Mouse (Mus musculus) embryonic facial prominence, embryonic 11.5 days (tissue): Measurements from ENCODE around the gene Gpr157. TPM values are rescaled to one million over a fixed set of nuclear protein-coding genes. Genes with fewer than 3 reads are reported as not detected.
A peak's percentile ranks its signal among the peaks of the same experiment; 100 is the strongest.

ENCODE experiments used
- ATAC-seq: fragments of 200-750 bp; cut with Nextera tagmentation; replicated peaks from 2 replicates; pipeline ENCODE4 v1.8.0; 2017; ENCODE audit warnings: low read depth; ENCODE audit not compliant: insufficient number of reproducible peaks, low FRiP score, low TSS enrichment
- DNase-seq: peaks from one replicate; pipeline ENCODE4 v3.0.0-alpha.2; 2015; ENCODE audit warnings: low spot score
- H3K27ac ChIP-seq: fragments of 300-500 bp; sonication (generic); replicated peaks from 2 replicates; pipeline ENCODE4 v1.5.1; 2014; ENCODE audit warnings: mild to moderate bottlenecking, low read depth, low read length, control low read depth
- H3K27me3 ChIP-seq: fragments of 300-500 bp; sonication (generic); 2 replicates; pipeline ENCODE4 v1.6.1; 2014; ENCODE audit warnings: mild to moderate bottlenecking, low read length, moderate library complexity, mixed read lengths; ENCODE audit not compliant: control insufficient read depth, insufficient read depth
- H3K36me3 ChIP-seq: fragments of 300-500 bp; sonication (generic); replicated peaks from 2 replicates; pipeline ENCODE4 v1.6.1; 2014; ENCODE audit warnings: low read depth, mild to moderate bottlenecking, low read length, moderate library complexity, mixed read lengths; ENCODE audit not compliant: control insufficient read depth, insufficient read depth
- H3K4me1 ChIP-seq: fragments of 300-500 bp; sonication (generic); 2 replicates; pipeline ENCODE4 v1.6.1; 2014; ENCODE audit warnings: low read length, mixed read lengths; ENCODE audit not compliant: control insufficient read depth, insufficient read depth
- H3K4me2 ChIP-seq: fragments of 300-500 bp; sonication (generic); 2 replicates; pipeline ENCODE4 v1.6.1; 2014; ENCODE audit warnings: low read depth, mild to moderate bottlenecking, control low read depth, low read length, moderate library complexity
- H3K4me3 ChIP-seq: fragments of 300-500 bp; sonication (generic); 2 replicates; pipeline ENCODE4 v1.5.1; 2014; ENCODE audit warnings: low read depth, low read length, control low read depth
- H3K9ac ChIP-seq: fragments of 300-500 bp; sonication (generic); replicated peaks from 2 replicates; pipeline ENCODE4 v1.6.1; 2014; ENCODE audit warnings: mild to moderate bottlenecking, control low read depth, low read length
- H3K9me3 ChIP-seq: fragments of 300-500 bp; sonication (generic); replicated peaks from 2 replicates; pipeline ENCODE4 v1.6.1; 2016; ENCODE audit warnings: mild to moderate bottlenecking, low read length, inconsistent platforms, mixed read lengths; ENCODE audit not compliant: control insufficient read depth
- WGBS: fragments of 180-500 bp; shearing (Covaris S2); extraction: QIAGEN DNeasy Blood & Tissue Kit; methylation state at CpG from one replicate; pipeline ENCODE4 v1.1.7; 2014; 5-methylcytosine and 5-hydroxymethylcytosine counted together
- polyA plus RNA-seq: library from polyadenylated mRNA; unstranded; fragments of >200 nt; fragmentation: Nextera tagmentation; extraction: Ambion mirVana; gene quantifications from 2 replicates; pipeline ENCODE4 v1.2.1, GENCODE M21; 2014

Gene Gpr157
- polyA plus RNA-seq, 1 experiment from 2014 or later: 0.28 TPM

GRCm38 (mm10) chr4:150128571-150128970 is 41.4 kb downstream of the Gpr157 start:
- 45% methylated on average over 8 of the region's 8 CpGs for WGBS
- Histone ChIP-seq H3K9me3 (no peaks in the 10 kb centered on the region), H3K9ac (no peak overlapping the region), H3K27me3 (no peaks in the 10 kb centered on the region), H3K4me1 (no peaks in the 10 kb centered on the region), H3K36me3 (no peaks in the 10 kb centered on the region), H3K27ac (0 out of 2 replicates have a peak overlapping the region, but pooled peaks have one; percentile 8), H3K4me2 (no peak overlapping the region), H3K4me3 (no peak overlapping the region)
- DNase-seq (no peak), ATAC-seq (no peak)

- no peaks in the 10 kb centered on the region for H3K36me3 ChIP-seq
- H3K9me3 ChIP-seq: no peaks in the 10 kb centered on the region
- H3K9ac ChIP-seq: no peak overlapping the region
- ATAC-seq (no peak), DNase-seq (no peak)
- H3K27ac ChIP-seq: no peak overlapping the region
- no peak overlapping the region for H3K4me2 ChIP-seq
- H3K4me3 ChIP-seq: no peak overlapping the region
- no peaks in the 10 kb centered on the region for H3K4me1 ChIP-seq
- H3K27me3 ChIP-seq: no peaks in the 10 kb centered on the region
- 38% methylated on average over 2 of the region's 2 CpGs for WGBS
These were observed 43.5 kb downstream of the Gpr157 start for GRCm38 (mm10) chr4:150130661-150131060.

GRCm38 (mm10) chr4:150132692-150133271 is 45.6 kb downstream of the Gpr157 start:
- H3K4me2 ChIP-seq: peak overlapping the region; percentile 25; the same call in 1 of the 2 replicates
- H3K9ac ChIP-seq: no peak overlapping the region
- H3K4me3 ChIP-seq: no peak overlapping the region
- ATAC-seq (no peak), DNase-seq (no peak)
- no peaks in the 10 kb centered on the region for H3K27me3 ChIP-seq
- no peaks in the 10 kb centered on the region for H3K9me3 ChIP-seq
- no peak overlapping the region for H3K27ac ChIP-seq
- no peaks in the 10 kb centered on the region for H3K36me3 ChIP-seq
- 30% methylated on average over 24 of the region's 24 CpGs for WGBS
- H3K4me1 ChIP-seq: no peaks in the 10 kb centered on the region

GRCm38 (mm10) chr4:150135254-150135653 is 48.1 kb downstream of the Gpr157 start:
- H3K9me3 ChIP-seq: no peaks in the 10 kb centered on the region
- no peak overlapping the region for H3K4me2 ChIP-seq
- H3K4me3 ChIP-seq: no peak overlapping the region
- H3K36me3 ChIP-seq: no peaks in the 10 kb centered on the region
- no peaks in the 10 kb centered on the region for H3K4me1 ChIP-seq
- H3K9ac ChIP-seq: no peak overlapping the region
- no peak for ATAC-seq
- 85% methylated on average over 7 of the region's 7 CpGs for WGBS
- no peak overlapping the region for H3K27ac ChIP-seq
- no peaks in the 10 kb centered on the region for H3K27me3 ChIP-seq
- DNase-seq: no peak

- peak; percentile 40; the same call in 1 of the 2 replicates for ATAC-seq
- DNase-seq: peak; percentile 82
- Histone ChIP-seq H3K9ac (no peak overlapping the region), H3K4me2 (no peak overlapping the region), H3K27ac (no peak overlapping the region), H3K9me3 (no peaks in the 10 kb centered on the region), H3K36me3 (no peaks in the 10 kb centered on the region), H3K27me3 (no peaks in the 10 kb centered on the region), H3K4me3 (no peak overlapping the region), H3K4me1 (no peaks in the 10 kb centered on the region)
- WGBS: 7% methylated on average over 10 of the region's 10 CpGs
These were observed 49.5 kb downstream of the Gpr157 start for GRCm38 (mm10) chr4:150136693-150137092.

- no peak overlapping the region for H3K27ac ChIP-seq
- no peaks in the 10 kb centered on the region for H3K36me3 ChIP-seq
- no peaks in the 10 kb centered on the region for H3K27me3 ChIP-seq
- no peaks in the 10 kb centered on the region for H3K9me3 ChIP-seq
- H3K4me2 ChIP-seq: no peak overlapping the region
- DNase-seq (no peak), ATAC-seq (no peak)
- WGBS: 85% methylated on average over 7 of the region's 7 CpGs
- H3K4me3 ChIP-seq: no peak overlapping the region
- H3K9ac ChIP-seq: no peak overlapping the region
- no peaks in the 10 kb centered on the region for H3K4me1 ChIP-seq
These were observed 50.4 kb downstream of the Gpr157 start for GRCm38 (mm10) chr4:150137368-150138083.

GRCm38 (mm10) chr4:150138084-150138543 is 50.9 kb downstream of the Gpr157 start:
- Histone ChIP-seq H3K4me3 (no peak overlapping the region), H3K9ac (no peak overlapping the region), H3K4me1 (no peaks in the 10 kb centered on the region), H3K27me3 (no peaks in the 10 kb centered on the region), H3K4me2 (peak overlapping the region; percentile 34), H3K36me3 (no peaks in the 10 kb centered on the region), H3K9me3 (no peaks in the 10 kb centered on the region), H3K27ac (no peak overlapping the region)
- DNase-seq (peak; percentile 84), ATAC-seq (peak; percentile 50; the same call in 1 of the 2 replicates)
- WGBS: 20% methylated on average over 9 of the region's 9 CpGs

- Histone ChIP-seq H3K9me3 (no peaks in the 10 kb centered on the region), H3K36me3 (no peaks in the 10 kb centered on the region), H3K4me3 (no peak overlapping the region), H3K27ac (no peak overlapping the region), H3K9ac (no peak overlapping the region), H3K27me3 (no peaks in the 10 kb centered on the region), H3K4me2 (no peak overlapping the region), H3K4me1 (no peaks in the 10 kb centered on the region)
- no peak for ATAC-seq
- no peak for DNase-seq
- 69% methylated on average over 13 of the region's 13 CpGs for WGBS
These were observed 51.9 kb downstream of the Gpr157 start for GRCm38 (mm10) chr4:150139090-150139489.
